Mouse (Mus musculus): ENCODE results near the gene Olfr904. TPM values are rescaled to one million over a fixed set of nuclear protein-coding genes. Genes with fewer than 3 reads are reported as not detected.

Olfr904 gene
- polyA plus RNA-seq (2017; shearing (Covaris generic)), result 0.12 TPM

GRCm38 (mm10) chr9:38462844-38463243 lies at the start of gene Olfr904:
Olfr904 (plus strand) TSS chr9:38463144.

DNA sequence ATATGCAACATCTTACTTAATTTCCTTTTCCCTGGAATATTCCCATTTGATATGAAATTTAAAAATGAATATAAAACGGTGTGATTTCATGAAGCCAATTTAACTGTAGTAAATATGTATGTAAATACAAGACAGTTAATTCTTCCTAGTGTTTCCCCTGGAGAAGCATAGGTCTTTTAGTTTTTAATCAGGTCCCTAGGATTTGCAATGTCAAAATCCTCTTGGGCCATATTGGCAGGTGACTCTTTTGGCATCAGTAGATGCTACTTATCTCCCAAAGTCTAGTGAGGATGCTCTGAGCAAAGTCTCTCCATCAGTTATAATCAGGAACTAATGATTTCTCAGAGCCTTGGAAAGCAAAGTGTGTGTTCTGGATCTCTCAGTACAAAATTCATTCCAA lies 33.8 kb upstream of the Olfr904 start, which contains the start of gene Olfr901:
TSS of gene Olfr901 (plus strand) at position 301 of the 400 bp plus-strand sequence.

GRCm38 (mm10) chr9:38447352-38447751 lies 15.6 kb upstream of the Olfr904 start, which contains the start of gene Olfr902:
Olfr902 (plus strand) TSS chr9:38447652.

GRCm38 (mm10) chr9:38470807-38471206 lies 7.9 kb downstream of the Olfr904 start, which contains the start of gene Olfr905:
Olfr905 (plus strand) TSS chr9:38471107.

GRCm38 (mm10) chr9:38486785-38487184 lies 23.8 kb downstream of the Olfr904 start, which contains the start of gene Olfr906:
Olfr906 (plus strand) TSS chr9:38487085.

DNA sequence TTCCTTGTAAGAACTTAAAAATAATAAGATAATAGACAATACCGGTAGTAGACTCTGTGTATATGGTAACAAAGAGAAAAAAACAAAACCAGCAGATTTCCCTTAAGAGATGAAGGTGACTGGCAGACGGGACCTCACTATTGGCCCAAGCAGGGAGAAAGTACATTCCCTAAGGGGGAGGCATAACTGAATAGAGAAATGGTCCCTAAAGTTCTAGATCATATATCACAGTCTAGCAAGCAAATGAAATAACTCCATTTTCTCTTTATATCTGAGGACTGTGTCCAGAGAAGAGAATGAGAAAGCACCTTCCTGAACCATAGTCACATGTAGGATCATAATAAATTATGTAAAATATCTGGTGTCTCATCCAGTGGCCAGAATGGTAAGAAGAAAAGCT lies 32.6 kb downstream of the Olfr904 start, which contains the start of gene Olfr907:
TSS of gene Olfr907 (plus strand) at position 301 of the 400 bp plus-strand sequence.

Other genes with a start within 250 kb of the Olfr904 start
- gene Olfr894, start 245.1 kb upstream of the Olfr904 start, polyA plus RNA-seq (2017; shearing (Covaris generic)), result not detected
- not detected for gene Olfr143, start 210.4 kb upstream of the Olfr904 start, polyA plus RNA-seq (2017; shearing (Covaris generic))
- not detected for gene Olfr895, start 195.3 kb upstream of the Olfr904 start, polyA plus RNA-seq (2017; shearing (Covaris generic))
- gene Olfr896-ps1, start 172.0 kb upstream of the Olfr904 start, polyA plus RNA-seq (2017; shearing (Covaris generic)), result not detected
- not detected for gene Olfr25, start 134.1 kb upstream of the Olfr904 start, polyA plus RNA-seq (2017; shearing (Covaris generic))
- gene Olfr898, start 114.7 kb upstream of the Olfr904 start, polyA plus RNA-seq (2017; shearing (Covaris generic)), result 0.34 TPM
- not detected for gene Olfr250, start 96.2 kb upstream of the Olfr904 start, polyA plus RNA-seq (2017; shearing (Covaris generic))
- gene Olfr251, start 86.1 kb upstream of the Olfr904 start, polyA plus RNA-seq (2017; shearing (Covaris generic)), result 0.17 TPM
- gene Olfr147, start 61.4 kb upstream of the Olfr904 start, polyA plus RNA-seq (2017; shearing (Covaris generic)), result not detected
- not detected for gene Olfr901, start 33.7 kb upstream of the Olfr904 start, polyA plus RNA-seq (2017; shearing (Covaris generic))
- not detected for gene Olfr902, start 15.5 kb upstream of the Olfr904 start, polyA plus RNA-seq (2017; shearing (Covaris generic))
- 0.20 TPM for gene Olfr905, start 8.0 kb downstream of the Olfr904 start, polyA plus RNA-seq (2017; shearing (Covaris generic))
- gene Olfr906, start 23.9 kb downstream of the Olfr904 start, polyA plus RNA-seq (2017; shearing (Covaris generic)), result not detected
- gene Olfr907, start 32.7 kb downstream of the Olfr904 start, polyA plus RNA-seq (2017; shearing (Covaris generic)), result not detected
- not detected for gene Olfr911-ps1, start 58.4 kb downstream of the Olfr904 start, polyA plus RNA-seq (2017; shearing (Covaris generic))
- not detected for gene Olfr910, start 74.7 kb downstream of the Olfr904 start, polyA plus RNA-seq (2017; shearing (Covaris generic))
- gene Olfr912, start 117.0 kb downstream of the Olfr904 start, polyA plus RNA-seq (2017; shearing (Covaris generic)), result 0.06 TPM
- not detected for gene Olfr913, start 129.6 kb downstream of the Olfr904 start, polyA plus RNA-seq (2017; shearing (Covaris generic))
- gene Olfr914, start 142.0 kb downstream of the Olfr904 start, polyA plus RNA-seq (2017; shearing (Covaris generic)), result not detected
- gene Olfr916, start 196.7 kb downstream of the Olfr904 start, polyA plus RNA-seq (2017; shearing (Covaris generic)), result 0.22 TPM
- gene Olfr917, start 202.7 kb downstream of the Olfr904 start, polyA plus RNA-seq (2017; shearing (Covaris generic)), result not detected
- gene Olfr918, start 211.5 kb downstream of the Olfr904 start, polyA plus RNA-seq (2017; shearing (Covaris generic)), result not detected
- gene Olfr919, start 240.5 kb downstream of the Olfr904 start, polyA plus RNA-seq (2017; shearing (Covaris generic)), result not detected